Mouse (Mus musculus) kidney, postnatal 36 days (tissue): ENCODE results near the gene Plekhg2.

Experiments
- DNase-seq, 2 experiments: peaks; one replicate each; pipeline ENCODE4 v3.0.0; 2021 to 2022; ENCODE audit warnings: mixed read lengths in 2 of 2

Plekhg2 gene

DNA sequence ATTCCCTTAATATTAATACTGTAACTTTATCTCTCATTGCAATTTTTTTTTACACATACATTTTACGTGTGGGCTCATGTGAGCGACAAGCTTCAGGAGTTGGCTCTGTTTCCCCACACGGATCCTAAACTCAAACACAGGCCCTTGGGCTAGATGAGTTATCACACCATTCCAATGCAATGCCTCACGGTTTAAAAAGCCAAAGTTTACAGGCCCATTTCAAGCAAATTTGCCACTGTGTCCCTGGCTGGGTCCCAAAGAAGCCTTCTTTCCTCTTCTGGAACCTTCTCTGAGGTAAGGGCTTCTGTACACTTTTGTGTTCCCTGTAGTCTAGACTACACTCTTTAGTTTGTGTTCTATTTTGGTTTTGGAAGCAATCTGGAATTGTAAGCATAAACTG is 37.9 kb downstream of the Plekhg2 start:
- no peak for DNase-seq

DNA sequence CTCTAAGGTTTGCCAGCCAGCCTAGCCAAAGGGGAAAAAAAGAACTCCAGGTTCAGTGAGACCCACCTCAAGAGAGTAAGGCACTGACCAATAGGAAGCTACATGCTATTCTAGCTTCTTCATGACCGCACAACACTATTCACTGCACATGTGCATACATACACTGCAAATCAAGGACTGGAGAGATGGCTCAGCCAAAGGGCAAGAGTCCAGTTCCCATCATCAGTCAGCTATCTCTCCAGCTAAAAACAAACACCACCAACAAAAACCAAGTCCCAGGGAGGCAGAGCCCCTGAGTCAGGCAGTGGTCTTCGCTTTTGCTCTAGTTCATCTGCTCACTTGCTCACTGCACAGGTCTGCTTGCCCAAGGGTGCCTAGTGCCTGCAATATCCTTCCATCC is 44.1 kb downstream of the Plekhg2 start:
- no peak for DNase-seq

DNA sequence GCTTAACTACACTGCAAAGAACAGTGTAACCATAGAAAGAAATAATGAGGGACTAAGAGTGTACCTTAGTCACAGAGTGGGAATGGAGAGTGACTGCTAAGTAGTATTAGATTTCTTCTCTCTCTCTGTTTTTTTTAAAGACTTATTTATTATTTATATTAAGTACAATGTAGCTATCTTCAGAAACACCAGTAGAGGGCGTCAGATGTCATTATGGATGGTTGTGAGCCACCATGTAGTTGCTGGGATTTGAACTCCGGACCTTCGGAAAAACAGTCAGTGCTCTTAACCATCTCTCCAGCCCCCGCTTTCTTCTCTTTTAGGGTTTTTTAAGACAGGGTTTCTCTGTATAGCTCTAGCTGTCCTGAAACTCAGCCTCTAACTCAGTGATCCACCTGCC is 45.9 kb downstream of the Plekhg2 start:
- no peak for DNase-seq

DNA sequence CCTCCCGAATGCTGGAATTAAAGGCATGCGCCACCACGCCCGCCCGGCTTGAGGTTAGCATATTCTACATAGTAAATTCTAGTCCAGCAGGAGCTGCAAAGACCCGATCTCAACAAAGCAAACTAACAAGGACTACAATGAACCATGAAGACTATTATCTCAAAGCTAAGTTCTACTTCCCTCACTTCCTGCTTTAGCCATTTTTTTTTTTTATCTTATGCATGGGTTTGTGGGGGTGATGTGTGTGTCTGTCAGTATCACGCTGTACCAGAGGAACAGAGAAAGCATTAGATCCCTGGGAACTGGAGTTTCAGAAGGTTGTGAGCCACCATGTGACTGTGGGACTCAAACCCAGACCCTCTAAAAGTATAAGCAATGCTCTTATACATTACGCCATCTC is 47.1 kb downstream of the Plekhg2 start:
- no peak for DNase-seq

DNA sequence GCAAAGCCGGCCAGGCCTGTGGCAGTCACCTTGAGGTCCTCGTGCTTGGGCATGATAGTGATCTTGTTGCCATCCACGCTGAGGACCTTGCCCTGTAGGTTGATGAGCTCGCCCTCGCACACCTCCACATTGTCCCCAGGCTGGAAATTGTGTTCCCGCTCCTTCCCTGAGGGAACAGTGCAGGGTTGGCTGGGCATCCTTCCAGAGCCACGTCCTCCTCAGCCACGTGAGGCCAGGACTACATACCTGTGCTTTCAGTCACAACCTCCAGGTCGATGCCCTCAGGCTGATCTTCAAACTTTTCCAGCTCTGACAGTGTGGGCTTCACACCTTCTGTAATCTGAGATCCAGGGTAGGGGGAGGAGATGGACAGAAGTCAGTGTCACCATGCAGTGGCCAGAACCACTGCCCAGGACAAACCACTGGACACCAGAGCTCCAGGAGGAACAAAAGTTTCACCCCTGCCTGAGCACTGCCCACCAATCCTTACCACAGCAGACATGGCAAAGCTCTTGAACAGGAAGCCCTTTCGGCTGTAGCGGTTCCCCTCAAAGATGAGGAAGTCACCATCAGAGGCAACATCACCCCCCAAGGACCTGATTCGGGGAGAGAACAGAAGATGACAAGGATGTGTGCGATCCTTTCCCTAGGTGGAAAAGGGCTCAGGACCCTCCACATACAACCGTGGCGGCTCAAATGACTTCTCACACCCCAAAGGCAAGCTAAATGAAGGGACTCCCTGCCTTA is 50.3 kb downstream of the Plekhg2 start:
- DNase-seq: peak; percentile 26 to 70

DNA sequence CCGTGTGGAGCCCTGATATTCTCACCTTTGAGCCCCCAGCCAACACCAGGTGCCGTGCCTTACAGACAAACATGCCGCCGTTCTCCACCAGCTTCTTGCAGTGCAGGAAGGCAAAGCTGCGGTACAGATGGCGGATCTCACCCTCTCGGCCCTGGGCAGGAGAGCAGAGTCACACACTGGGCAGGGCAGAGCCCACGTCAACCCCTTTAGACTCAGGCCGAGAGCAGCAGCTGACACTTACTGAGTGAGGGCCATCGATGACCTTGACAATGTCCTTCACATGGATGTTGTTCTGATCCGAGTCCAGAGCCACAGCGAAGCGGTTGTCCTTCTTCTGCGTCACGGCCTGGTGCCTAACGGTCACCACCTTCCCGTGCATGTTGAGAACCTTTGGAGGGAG is 53.7 kb downstream of the Plekhg2 start:
- DNase-seq: no peak

DNA sequence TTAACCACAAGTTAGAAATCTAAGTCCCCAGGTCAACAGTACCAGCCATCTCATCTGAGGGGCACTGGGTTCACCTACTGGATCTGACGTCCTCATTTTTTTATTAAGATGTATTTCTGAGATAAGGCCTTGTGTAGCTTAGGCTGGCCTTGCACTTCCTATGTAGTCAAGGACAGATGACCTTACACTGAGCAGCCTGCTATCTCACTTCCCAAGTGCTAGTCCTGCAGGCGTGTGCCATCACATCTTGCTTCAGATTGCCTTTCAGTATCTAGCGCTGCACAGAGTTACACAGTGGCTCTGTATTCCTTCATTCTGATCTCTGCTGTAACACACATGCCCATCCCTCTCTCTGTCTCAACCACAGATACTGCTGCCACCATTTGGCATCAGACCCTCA is 54.4 kb downstream of the Plekhg2 start:
- no peak for DNase-seq

DNA sequence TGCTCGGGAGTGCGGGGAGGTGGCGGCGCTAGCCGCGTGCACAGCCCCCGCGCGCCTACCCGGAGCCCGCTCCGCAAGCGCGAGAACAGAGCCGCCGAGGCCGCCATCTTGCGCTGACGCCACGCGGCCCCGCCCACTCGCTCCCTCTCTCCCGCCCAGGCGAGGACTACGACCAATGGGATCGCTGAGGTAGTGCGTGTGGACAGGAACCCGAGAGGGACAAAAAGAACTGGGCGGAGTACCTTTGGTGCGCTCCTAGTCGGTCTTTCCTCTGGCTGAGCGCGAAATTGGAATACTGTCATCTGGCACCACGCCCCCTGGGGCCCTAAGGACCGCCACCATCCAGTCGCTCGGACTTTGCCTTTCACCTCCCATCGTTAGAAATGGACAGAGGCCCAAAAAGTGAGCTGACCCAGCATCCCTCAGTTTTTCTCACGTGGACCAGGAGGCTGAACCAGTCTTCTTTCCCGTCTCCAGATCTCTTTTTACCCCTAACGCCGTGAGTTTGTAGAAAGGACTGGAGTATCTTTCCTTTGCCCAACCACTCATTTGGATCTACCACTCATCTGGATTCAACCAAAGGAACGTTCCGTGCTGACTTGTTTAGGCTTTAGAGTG is 60.4 kb downstream of the Plekhg2 start, which contains the start of gene Timm50:
TSS of gene Timm50 (minus strand) at position 147 of the 618 bp plus-strand sequence.
- DNase-seq: peak; percentile 99

DNA sequence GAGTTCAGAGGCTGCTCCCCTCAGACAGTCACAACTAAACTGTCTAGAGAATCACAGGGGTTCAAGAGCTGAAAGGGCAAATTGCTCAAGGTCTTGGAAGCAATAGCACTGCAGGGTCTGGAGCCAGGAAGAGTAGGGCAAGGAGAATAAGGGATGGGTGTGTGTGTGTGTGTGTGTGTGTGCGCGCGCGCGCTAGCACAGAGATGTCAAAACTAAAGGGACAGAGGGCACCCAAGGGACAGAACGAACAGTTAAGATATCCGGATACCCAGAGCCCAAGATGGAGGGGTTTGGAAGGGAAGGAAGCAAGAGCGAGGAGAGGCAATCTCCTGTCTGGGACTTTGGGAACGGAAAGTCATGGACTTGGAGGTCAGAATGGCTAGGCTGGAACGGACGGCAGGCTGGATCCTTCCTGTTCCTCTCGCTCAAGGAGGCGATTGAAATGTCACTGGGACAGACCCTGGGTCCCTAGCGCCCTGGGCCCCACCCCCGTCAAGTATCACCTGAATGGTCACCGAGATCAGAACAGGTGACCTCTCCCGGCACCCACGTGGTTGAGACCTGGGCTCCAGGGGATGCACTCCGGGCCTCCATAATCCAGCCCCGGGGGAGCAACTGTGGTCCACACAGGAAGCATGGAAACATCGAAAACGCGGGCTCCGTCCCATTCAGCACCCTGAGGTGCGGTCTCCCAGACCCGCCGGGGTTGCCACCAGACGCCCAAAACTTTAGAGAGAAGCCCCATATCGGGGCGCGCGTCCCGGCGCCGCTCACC is 61.1 kb downstream of the Plekhg2 start:
- DNase-seq: peak; percentile 45 to 57

DNA sequence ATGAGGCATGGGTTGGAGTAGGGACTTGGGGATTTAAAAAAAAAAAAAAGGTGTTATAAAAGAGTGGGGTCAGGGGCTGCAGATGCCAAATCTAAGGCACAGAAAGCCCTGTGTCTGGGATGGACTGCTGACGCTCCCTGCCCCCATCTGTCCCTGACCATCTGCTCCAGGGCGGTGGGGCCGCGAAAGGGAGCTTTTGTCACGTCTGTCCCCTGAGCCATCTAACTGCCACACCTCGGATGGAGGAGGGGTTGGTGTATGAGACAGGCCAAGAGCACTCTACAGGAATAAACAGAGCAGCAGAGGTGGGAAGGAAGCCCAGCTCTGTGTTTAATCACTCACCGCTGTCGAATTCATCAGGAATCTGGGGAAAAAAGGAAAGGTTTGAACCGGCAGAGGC is 62.7 kb downstream of the Plekhg2 start:
- no peak for DNase-seq
